Mouse (Mus musculus) heart, embryonic 10.5 days (tissue): ENCODE measurements around the gene Arhgap18. TPM values are rescaled to one million over a fixed set of nuclear protein-coding genes. Genes with fewer than 3 reads are reported as not detected.

ENCODE experiments used
- DNase-seq: peaks from one replicate; pipeline ENCODE4 v3.0.0-alpha.2; 2017; ENCODE audit warnings: low spot score
- H3K27ac ChIP-seq: fragments of 300-500 bp; sonication (generic); 2 replicates; pipeline ENCODE4 v1.5.1; 2016; ENCODE audit warnings: mild to moderate bottlenecking
- H3K27me3 ChIP-seq: fragments of 300-500 bp; sonication (generic); 2 replicates; pipeline ENCODE4 v1.6.1; 2016; ENCODE audit warnings: mild to moderate bottlenecking; ENCODE audit not compliant: poor library complexity, insufficient read depth, severe bottlenecking
- H3K36me3 ChIP-seq: fragments of 300-500 bp; sonication (generic); 2 replicates; pipeline ENCODE4 v1.6.1; 2016; ENCODE audit warnings: mild to moderate bottlenecking, moderate library complexity
- H3K4me1 ChIP-seq: fragments of 300-500 bp; sonication (generic); 2 replicates; pipeline ENCODE4 v1.6.1; 2016; ENCODE audit warnings: mild to moderate bottlenecking
- H3K4me3 ChIP-seq: fragments of 300-500 bp; sonication (generic); 2 replicates; pipeline ENCODE4 v1.5.1; 2016; ENCODE audit warnings: mild to moderate bottlenecking, moderate library complexity
- H3K9me3 ChIP-seq: fragments of 300-500 bp; sonication (generic); 2 replicates; pipeline ENCODE4 v1.6.1; 2016; ENCODE audit warnings: mild to moderate bottlenecking, moderate library complexity
- WGBS: fragments of 180-500 bp; shearing (Covaris S2); methylation state at CpG from one replicate; pipeline ENCODE4 v1.1.7; 2016; 5-methylcytosine and 5-hydroxymethylcytosine counted together
- polyA plus RNA-seq: library from polyadenylated mRNA; unstranded; fragments of >200 nt; fragmentation: Nextera tagmentation; extraction: Ambion mirVana; gene quantifications from 2 replicates; pipeline ENCODE4 v1.2.1, GENCODE M21; 2016

Gene Arhgap18
- polyA plus RNA-seq, 1 experiment from 2014 or later, result 12.8 TPM

GRCm38 (mm10) chr10:26949667-26950066 is 196.4 kb downstream of the Arhgap18 start:
- no peaks in the 10 kb centered on the region for H3K36me3 ChIP-seq
- WGBS, result 60% methylated on average over 8 of the region's 8 CpGs
- H3K4me3 ChIP-seq, result no peak overlapping the region

GRCm38 (mm10) chr10:26950448-26950847 is 197.2 kb downstream of the Arhgap18 start:
- no peaks in the 10 kb centered on the region for H3K36me3 ChIP-seq
- DNase-seq, result no peak
- WGBS, result 74% methylated on average over 7 of the region's 7 CpGs
- H3K9me3 ChIP-seq, result no peaks in the 10 kb centered on the region
- no peak overlapping the region for H3K27ac ChIP-seq
- no peak overlapping the region for H3K4me3 ChIP-seq
- H3K4me1 ChIP-seq, result 0 out of 2 replicates have a peak, but pooled peaks cover 4% of the 10 kb centered on the region
- no peaks in the 10 kb centered on the region for H3K27me3 ChIP-seq

More at GRCm38 (mm10) chr10:26949667-26950066, 196.4 kb downstream of the Arhgap18 start:
- Histone ChIP-seq H3K9me3 (no peaks in the 10 kb centered on the region), H3K27me3 (no peaks in the 10 kb centered on the region), H3K4me1 (0 out of 2 replicates have a peak, but pooled peaks cover 4% of the 10 kb centered on the region), H3K27ac (no peak overlapping the region)
- no peak for DNase-seq

GRCm38 (mm10) chr10:26958513-26958912 is 205.3 kb downstream of the Arhgap18 start:
- Histone ChIP-seq H3K4me1 (no peaks in the 10 kb centered on the region), H3K4me3 (no peak overlapping the region), H3K36me3 (no peaks in the 10 kb centered on the region), H3K27ac (no peak overlapping the region), H3K27me3 (no peaks in the 10 kb centered on the region), H3K9me3 (no peaks in the 10 kb centered on the region)
- 71% methylated on average over 3 of the region's 3 CpGs for WGBS
- no peak for DNase-seq
